Mouse (Mus musculus): ENCODE measurements around the gene E2f4.

E2f4 gene

GRCm38 (mm10) chr8:105347428-105348221, 50.2 kb downstream of the E2f4 start, which contains the start of gene Fhod1:
Gene Fhod1, minus strand, starts transcription at chr8:105347953.
- DNase-seq (ENCODE audit: low spot score in 2 of 2): peak; percentile 75

DNA sequence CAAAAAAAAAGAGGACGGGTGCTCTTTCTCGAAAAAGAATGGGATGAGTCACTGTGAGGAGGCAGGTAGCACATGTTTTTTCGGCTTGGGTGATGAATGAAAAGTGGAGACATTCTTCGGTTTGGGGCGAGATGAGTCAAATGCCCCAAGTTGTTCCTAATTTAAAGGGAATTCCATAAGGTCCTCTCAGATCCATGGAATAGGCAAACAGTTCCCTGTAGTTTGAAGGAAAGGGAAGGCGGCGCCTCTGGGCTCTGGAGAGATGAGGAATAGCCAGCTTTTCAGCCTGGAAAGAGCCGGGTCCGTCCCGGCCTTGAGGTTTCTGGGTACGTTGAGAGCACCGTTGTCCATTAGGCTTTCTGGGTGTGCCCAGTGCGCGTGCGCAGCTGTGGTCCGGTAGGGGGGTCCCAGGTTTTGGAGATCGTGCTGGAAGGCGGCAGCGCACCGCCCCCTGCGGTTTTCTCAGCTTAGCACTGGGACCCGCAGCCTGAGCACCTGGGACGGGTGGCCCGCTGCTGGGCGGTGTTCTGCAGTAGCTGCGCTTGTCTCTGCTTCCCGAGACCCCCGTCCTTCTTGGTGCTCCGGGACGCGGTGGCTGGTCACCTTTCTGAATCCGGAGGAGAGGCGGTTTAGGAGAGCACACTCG, 51.1 kb downstream of the E2f4 start, which contains the start of gene Slc9a5:
Slc9a5 (plus strand) TSS at position 394 of the 646 bp plus-strand sequence.
- DNase-seq (ENCODE audit: low spot score in 2 of 2): peak; percentile 57

DNA sequence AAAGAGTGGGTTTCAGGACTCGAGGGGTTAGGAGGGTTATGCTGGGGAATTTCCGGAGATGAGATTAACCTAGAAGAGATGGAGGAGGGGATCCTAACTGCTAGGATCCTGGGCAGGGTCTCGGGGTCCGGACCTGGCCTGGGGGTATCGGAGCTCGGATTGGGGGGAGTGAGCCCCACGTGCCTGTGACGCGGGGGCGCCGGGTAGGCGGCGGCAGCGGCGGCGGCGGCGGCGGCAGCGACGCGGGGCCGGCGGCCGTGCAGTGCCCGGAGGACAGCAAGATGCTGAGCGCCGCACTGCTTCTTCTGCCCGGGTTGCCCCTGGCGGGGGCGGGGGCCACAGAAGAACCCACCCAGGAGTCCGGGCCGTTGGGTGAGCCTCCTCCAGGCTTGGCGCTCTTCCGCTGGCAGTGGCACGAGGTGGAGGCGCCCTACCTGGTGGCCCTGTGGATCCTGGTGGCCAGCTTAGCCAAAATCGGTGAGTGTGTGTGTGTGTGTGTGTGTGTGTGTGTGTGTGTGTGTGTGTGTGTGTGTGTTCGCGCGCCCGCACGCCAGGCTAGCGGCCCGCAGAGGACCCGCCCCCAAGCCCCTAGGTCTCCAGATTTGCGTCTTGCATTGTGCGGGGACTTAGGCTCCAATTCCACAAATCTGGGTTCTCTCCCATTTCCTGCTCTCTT, 51.8 kb downstream of the E2f4 start:
- no peak for DNase-seq (ENCODE audit: low spot score in 2 of 2)

DNA sequence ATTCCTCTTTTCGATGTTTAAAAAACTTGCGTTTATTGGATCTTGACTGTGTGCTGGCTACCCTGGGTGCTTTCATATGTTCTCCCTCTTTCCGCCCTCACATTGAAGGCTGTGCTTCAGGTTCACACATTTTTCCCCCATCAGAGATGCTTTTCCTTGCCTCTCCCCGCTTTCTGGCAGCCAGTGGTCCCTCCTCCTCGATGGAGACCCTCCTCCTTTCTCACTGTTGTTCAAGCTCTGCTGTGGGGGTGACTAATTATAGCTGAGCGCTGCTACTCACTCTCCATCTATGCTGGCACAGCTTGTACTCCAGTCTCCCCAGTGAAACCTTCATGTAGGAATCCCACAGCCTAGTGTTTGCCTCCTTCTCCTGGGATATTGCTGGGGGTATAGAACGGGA, 52.7 kb downstream of the E2f4 start:
- DNase-seq (ENCODE audit: low spot score in 2 of 2): no peak

DNA sequence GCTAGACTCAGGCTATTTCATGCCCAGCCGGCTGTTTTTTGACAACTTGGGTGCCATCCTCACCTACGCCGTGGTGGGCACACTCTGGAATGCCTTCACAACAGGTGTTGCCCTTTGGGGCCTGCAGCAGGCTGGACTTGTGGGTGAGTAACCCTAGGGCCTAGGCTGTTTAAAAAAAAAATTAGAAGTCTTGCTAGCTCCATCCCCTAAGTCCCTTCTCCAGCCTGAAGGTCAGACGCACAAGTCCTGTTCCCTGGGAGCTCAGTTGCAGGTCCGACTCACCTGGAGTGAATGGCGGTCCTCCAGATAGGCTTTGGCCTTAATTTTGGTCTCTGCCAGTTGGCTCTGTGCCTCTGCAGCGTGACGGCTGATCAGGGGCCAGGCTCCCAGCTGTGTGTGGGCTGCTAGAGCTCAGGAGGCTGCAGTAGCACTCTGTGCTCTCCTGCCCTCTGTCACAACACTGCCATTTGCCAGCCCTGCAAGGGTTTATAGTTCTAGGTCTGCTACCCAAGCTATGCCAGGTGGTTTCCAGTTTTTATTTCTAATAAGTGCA, 56.2 kb downstream of the E2f4 start:
- no peak for DNase-seq (ENCODE audit: low spot score in 2 of 2)

- DNase-seq (ENCODE audit: low spot score in 2 of 2): no peak
These were observed 57.1 kb downstream of the E2f4 start for GRCm38 (mm10) chr8:105354549-105354948.

All from thymus, postnatal 10 days (tissue).